Mouse (Mus musculus) intestine, embryonic 16.5 days (tissue): ENCODE measurements around the gene Trim6. TPM values are rescaled to one million over a fixed set of nuclear protein-coding genes. Genes with fewer than 3 reads are reported as not detected.

Experiments used
- ATAC-seq: fragments of 200-750 bp; cut with Nextera tagmentation; 2 replicates; pipeline ENCODE4 v1.8.0; 2017; ENCODE audit warnings: moderate TSS enrichment, moderate library complexity
- H3K27ac ChIP-seq: fragments of 300-500 bp; sonication (generic); 2 replicates; pipeline ENCODE4 v1.5.1; 2014; ENCODE audit warnings: mild to moderate bottlenecking, low read length
- H3K27me3 ChIP-seq: fragments of 300-500 bp; sonication (generic); replicated peaks from 2 replicates; pipeline ENCODE4 v1.6.1; 2014; ENCODE audit warnings: low read length, control low read depth, mixed read lengths; ENCODE audit not compliant: control insufficient read depth, insufficient read depth
- H3K36me3 ChIP-seq: fragments of 300-500 bp; sonication (generic); 2 replicates; pipeline ENCODE4 v1.6.1; 2014; ENCODE audit warnings: low read length, control low read depth; ENCODE audit not compliant: control insufficient read depth, insufficient read depth
- H3K4me1 ChIP-seq: fragments of 300-500 bp; sonication (generic); 2 replicates; pipeline ENCODE4 v1.6.1; 2014; ENCODE audit warnings: low read length, control low read depth, mixed read lengths; ENCODE audit not compliant: control insufficient read depth, insufficient read depth
- H3K4me2 ChIP-seq: fragments of 300-500 bp; sonication (generic); 2 replicates; pipeline ENCODE4 v1.6.1; 2014; ENCODE audit warnings: low read depth, low read length, control low read depth
- H3K4me3 ChIP-seq: fragments of 300-500 bp; sonication (generic); 2 replicates; pipeline ENCODE4 v1.5.1; 2014; ENCODE audit warnings: mild to moderate bottlenecking, low read length
- H3K9ac ChIP-seq: fragments of 300-500 bp; sonication (generic); 2 replicates; pipeline ENCODE4 v1.6.1; 2014; ENCODE audit warnings: low read depth, low read length
- H3K9me3 ChIP-seq: fragments of 300-500 bp; sonication (generic); 2 replicates; pipeline ENCODE4 v1.6.1; 2016; ENCODE audit warnings: low read length, control low read depth; ENCODE audit not compliant: control insufficient read depth
- whole genome bisulfite sequencing: fragments of 180-500 bp; shearing (Covaris S2); extraction: QIAGEN DNeasy Blood & Tissue Kit; methylation state at CpG from one replicate; pipeline ENCODE4 v1.1.7; 2014; 5-methylcytosine and 5-hydroxymethylcytosine counted together
- polyA plus RNA-seq: library from polyadenylated mRNA; unstranded; fragments of >200 nt; fragmentation: Nextera tagmentation; extraction: Ambion mirVana; gene quantifications from 2 replicates; pipeline ENCODE4 v1.2.1, GENCODE M21; 2015

The Trim6 gene
- polyA plus RNA-seq, result 0.78 and 1.2 TPM in 2 replicates

- Histone ChIP-seq H3K9me3 (no peaks in the 10 kb centered on the region), H3K4me2 (peak within 1 kb of the TSS; percentile 78), H3K27ac (peak within 1 kb of the TSS; percentile 23; the same call in 1 of the 2 replicates), H3K4me3 (peak within 1 kb of the TSS; percentile 46), H3K9ac (peak within 1 kb of the TSS; percentile 68), H3K36me3 (no peaks in the 10 kb centered on the region), H3K27me3 (no peaks in the 10 kb centered on the region), H3K4me1 (peaks cover 5% of the 10 kb centered on the region)
- ATAC-seq, result peak; percentile 87
- WGBS, result 5% methylated on average over 37 of the region's 37 CpGs
Observed at GRCm38 (mm10) chr7:104218701-104219569, at the start of gene Trim6. Gene Trim6, plus strand, starts transcription at chr7:104218793.

- WGBS, result 74% methylated on average over 6 of the region's 6 CpGs
- no peak overlapping the region for H3K27ac ChIP-seq
- H3K4me3 ChIP-seq, result no peak overlapping the region
- no peak overlapping the region for H3K9ac ChIP-seq
- ATAC-seq, result no peak
- no peaks in the 10 kb centered on the region for H3K27me3 ChIP-seq
- H3K36me3 ChIP-seq, result no peaks in the 10 kb centered on the region
- H3K4me2 ChIP-seq, result no peak overlapping the region
- H3K9me3 ChIP-seq, result no peaks in the 10 kb centered on the region
- no peaks in the 10 kb centered on the region for H3K4me1 ChIP-seq
Observed at GRCm38 (mm10) chr7:104169634-104170204, 48.9 kb upstream of the Trim6 start.

- no peak for ATAC-seq
- H3K4me1 ChIP-seq, result no peaks in the 10 kb centered on the region
- H3K27ac ChIP-seq, result no peak overlapping the region
- H3K36me3 ChIP-seq, result no peaks in the 10 kb centered on the region
- H3K9me3 ChIP-seq, result no peaks in the 10 kb centered on the region
- H3K4me3 ChIP-seq, result no peak overlapping the region
- no peaks in the 10 kb centered on the region for H3K27me3 ChIP-seq
- H3K9ac ChIP-seq, result no peak overlapping the region
- no peak overlapping the region for H3K4me2 ChIP-seq
- WGBS, result 67% methylated on average over 1 of the region's 1 CpGs
Observed at GRCm38 (mm10) chr7:104175085-104175484, 43.5 kb upstream of the Trim6 start.

GRCm38 (mm10) chr7:104178422-104179054 is 40.1 kb upstream of the Trim6 start:
- 64% methylated on average over 5 of the region's 5 CpGs for WGBS
- Histone ChIP-seq H3K9ac (no peak overlapping the region), H3K27ac (no peak overlapping the region), H3K4me2 (no peak overlapping the region), H3K36me3 (no peaks in the 10 kb centered on the region), H3K27me3 (no peaks in the 10 kb centered on the region), H3K9me3 (no peaks in the 10 kb centered on the region), H3K4me1 (no peaks in the 10 kb centered on the region), H3K4me3 (no peak overlapping the region)
- ATAC-seq, result no peak

- Histone ChIP-seq H3K27ac (no peak overlapping the region), H3K9ac (no peak overlapping the region), H3K9me3 (no peaks in the 10 kb centered on the region), H3K4me2 (no peak overlapping the region), H3K36me3 (no peaks in the 10 kb centered on the region), H3K27me3 (no peaks in the 10 kb centered on the region), H3K4me1 (no peaks in the 10 kb centered on the region), H3K4me3 (no peak overlapping the region)
- 86% methylated on average over 1 of the region's 1 CpGs for WGBS
- no peak for ATAC-seq
Observed at GRCm38 (mm10) chr7:104179074-104179473, 39.5 kb upstream of the Trim6 start.

DNA sequence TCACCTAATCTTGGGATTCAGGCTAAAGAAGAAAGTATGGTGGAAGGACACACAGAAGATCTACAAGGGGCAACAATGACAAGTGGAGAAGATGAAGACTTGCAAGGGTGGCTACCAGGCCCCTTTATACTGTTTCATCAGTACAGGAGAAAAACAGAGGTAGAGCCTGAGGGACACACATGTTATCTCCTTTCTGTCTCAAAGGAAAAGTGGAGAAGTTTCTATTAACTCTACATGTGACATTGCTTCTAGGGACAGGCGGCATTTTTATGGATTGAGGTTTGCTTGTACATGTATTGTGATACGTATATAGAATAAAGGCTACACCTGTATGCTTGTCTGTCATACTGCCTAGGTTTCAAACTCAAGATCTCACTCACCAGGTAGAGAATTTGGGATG is 35.3 kb upstream of the Trim6 start, which contains the start of gene Olfr648:
Gene Olfr648 (minus strand): TSS at position 101 of the 400 bp plus-strand sequence.
- H3K36me3 ChIP-seq, result no peaks in the 10 kb centered on the region
- no peak within 1 kb of the TSS for H3K4me2 ChIP-seq
- no peak within 1 kb of the TSS for H3K4me3 ChIP-seq
- no peaks in the 10 kb centered on the region for H3K4me1 ChIP-seq
- no peak within 1 kb of the TSS for H3K27ac ChIP-seq
- no peaks in the 10 kb centered on the region for H3K27me3 ChIP-seq
- ATAC-seq, result no peak
- H3K9me3 ChIP-seq, result no peaks in the 10 kb centered on the region
- 75% methylated on average over 2 of the region's 2 CpGs for WGBS
- no peak within 1 kb of the TSS for H3K9ac ChIP-seq

- H3K9me3 ChIP-seq, result no peaks in the 10 kb centered on the region
- no peaks in the 10 kb centered on the region for H3K36me3 ChIP-seq
- WGBS, result 55% methylated on average over 9 of the region's 9 CpGs
- H3K27me3 ChIP-seq, result no peaks in the 10 kb centered on the region
- no peak overlapping the region for H3K4me3 ChIP-seq
- H3K4me1 ChIP-seq, result no peaks in the 10 kb centered on the region
- no peak overlapping the region for H3K27ac ChIP-seq
- ATAC-seq, result no peak
- H3K9ac ChIP-seq, result no peak overlapping the region
- H3K4me2 ChIP-seq, result no peak overlapping the region
Observed at GRCm38 (mm10) chr7:104191275-104191674, 27.3 kb upstream of the Trim6 start.

DNA sequence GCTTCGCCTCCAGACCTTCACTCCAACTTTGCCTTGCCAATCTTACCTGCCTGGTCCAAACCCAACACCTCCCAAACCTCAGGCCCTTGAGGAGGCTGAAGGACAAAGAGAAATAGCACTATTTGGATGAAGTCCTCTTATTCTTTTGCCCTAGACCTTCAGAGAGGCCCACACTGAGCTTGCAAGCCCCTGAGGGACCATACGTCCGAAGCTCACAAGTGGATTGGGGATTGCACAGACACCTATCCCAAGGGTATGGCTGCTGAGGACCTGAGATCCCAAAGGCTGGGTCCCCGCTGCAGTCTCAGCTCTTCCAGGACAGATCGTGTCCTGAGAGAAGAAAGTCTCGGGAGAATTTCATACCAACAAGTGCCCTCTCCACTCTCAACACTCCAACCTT is 22.7 kb upstream of the Trim6 start, which contains the start of gene Olfr649:
Gene Olfr649 (minus strand): TSS at position 101 of the 400 bp plus-strand sequence.
- Histone ChIP-seq H3K4me1 (no peaks in the 10 kb centered on the region), H3K36me3 (no peaks in the 10 kb centered on the region), H3K4me3 (no peak within 1 kb of the TSS), H3K27ac (no peak within 1 kb of the TSS), H3K9ac (no peak within 1 kb of the TSS), H3K4me2 (no peak within 1 kb of the TSS), H3K27me3 (no peaks in the 10 kb centered on the region), H3K9me3 (no peaks in the 10 kb centered on the region)
- 78% methylated on average over 6 of the region's 6 CpGs for WGBS
- ATAC-seq, result no peak

DNA sequence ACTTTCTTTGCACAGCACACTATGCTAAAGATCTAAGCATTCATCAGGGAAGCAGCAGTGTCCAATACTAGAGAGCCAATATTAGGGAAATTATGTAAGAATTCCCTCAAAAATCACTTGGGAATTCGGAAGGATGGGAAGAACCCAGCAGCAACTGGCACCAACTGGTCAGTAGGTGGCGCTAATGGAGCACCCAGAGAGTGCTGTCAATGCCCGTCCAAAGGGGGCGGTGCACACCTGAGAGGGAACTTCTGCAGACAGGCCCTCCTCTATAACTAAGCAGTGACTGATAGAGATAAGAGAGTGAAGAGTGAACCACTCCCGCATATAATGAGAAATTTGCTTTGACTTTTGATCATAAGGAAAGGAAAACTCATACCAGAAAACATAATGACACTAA is 18.8 kb upstream of the Trim6 start:
- H3K27me3 ChIP-seq, result no peaks in the 10 kb centered on the region
- no peak overlapping the region for H3K4me3 ChIP-seq
- no peaks in the 10 kb centered on the region for H3K4me1 ChIP-seq
- 6% methylated on average over 5 of the region's 5 CpGs for WGBS
- ATAC-seq, result peak; percentile 91
- no peak overlapping the region for H3K27ac ChIP-seq
- no peak overlapping the region for H3K9ac ChIP-seq
- H3K4me2 ChIP-seq, result no peak overlapping the region
- no peaks in the 10 kb centered on the region for H3K9me3 ChIP-seq
- H3K36me3 ChIP-seq, result no peaks in the 10 kb centered on the region
